Mouse (Mus musculus) lung, postnatal 4 days (tissue): ENCODE data around the gene Nckap5l.
A peak's percentile ranks its signal among the peaks of the same experiment; 100 is the strongest.
"Not testable (repeated sequence)": the region's sequence is repeated elsewhere in the genome, so short reads cannot be mapped to it uniquely, and the experiment has no call there.

Source experiments
- DNase-seq, 2 experiments: peaks; one replicate each; pipeline ENCODE4 v3.0.0; 2021

Gene Nckap5l

DNA sequence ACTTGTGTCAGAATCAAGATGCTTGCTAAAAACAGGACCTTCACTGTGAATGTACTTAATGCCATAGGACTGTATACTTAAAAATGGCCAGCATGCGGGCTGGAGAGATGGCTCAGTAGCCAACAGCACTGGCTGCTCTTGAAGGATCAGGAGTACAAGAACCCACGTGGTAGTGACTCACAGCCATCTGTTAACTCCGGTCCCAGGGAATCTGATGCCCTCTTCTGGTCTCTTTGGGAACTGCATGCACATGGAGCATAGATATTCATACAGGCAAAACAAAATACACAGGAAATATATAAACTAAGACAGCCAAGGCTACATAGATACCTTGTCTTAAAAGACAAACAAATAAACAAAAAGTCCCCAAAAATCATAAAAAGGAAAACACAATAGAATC lies 11.5 kb upstream of the Nckap5l start:
- DNase-seq, result peak; percentile 67 to 90

DNA sequence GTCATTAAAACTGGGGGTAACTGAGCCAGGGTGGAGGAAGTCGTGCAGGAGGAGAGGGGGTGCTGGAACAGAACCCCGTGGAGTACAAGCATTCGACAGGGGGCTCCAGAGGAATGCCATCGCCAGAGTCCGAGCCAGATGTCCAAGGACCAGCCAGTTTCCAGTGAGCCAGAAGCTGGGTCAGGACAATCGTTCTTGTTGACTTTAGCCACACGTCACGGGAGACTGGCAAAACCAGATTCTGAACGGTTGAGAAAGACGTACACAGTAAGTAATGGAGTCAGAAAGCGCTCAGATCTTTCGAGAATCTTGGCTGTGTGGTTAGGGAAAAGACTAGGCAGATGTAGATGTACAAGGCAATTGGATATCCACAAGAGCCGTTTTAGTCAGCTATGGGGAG lies 5.6 kb upstream of the Nckap5l start:
- DNase-seq, result peak in 1 of 2 experiments; percentile 43

DNA sequence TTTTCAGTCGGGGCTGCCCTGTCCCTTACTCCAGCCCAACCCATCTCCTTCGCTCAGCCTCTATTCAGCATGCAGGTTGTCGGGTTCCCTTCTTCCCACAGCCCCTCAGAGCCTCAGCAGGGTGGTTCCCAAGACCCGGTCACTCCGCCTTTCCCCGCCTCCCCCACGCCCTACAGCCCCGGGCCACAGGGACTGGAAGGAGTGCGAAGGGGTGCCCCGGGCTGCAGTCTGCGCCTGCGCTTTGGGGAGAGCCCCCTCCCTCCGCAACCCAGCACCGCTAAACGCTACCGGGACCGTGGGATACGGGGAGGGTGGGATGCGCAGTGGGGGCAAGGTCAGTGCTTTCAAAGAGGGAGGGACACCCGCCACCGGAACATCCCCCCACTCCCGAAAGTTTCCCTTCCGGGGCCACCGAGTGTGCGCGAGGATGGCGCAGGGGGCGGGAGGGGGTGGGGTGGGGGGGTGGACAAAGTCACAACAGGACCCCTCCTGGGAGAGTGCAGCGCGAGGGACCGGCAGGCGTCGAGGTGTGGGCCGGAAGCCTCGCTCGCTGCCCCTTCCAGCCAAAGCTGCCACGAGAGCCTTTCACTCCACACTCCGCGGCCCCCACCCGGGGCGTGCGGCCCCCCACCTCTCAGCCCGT lies 464 bp downstream of the Nckap5l start:
- DNase-seq, result peak; percentile 75 to 81

DNA sequence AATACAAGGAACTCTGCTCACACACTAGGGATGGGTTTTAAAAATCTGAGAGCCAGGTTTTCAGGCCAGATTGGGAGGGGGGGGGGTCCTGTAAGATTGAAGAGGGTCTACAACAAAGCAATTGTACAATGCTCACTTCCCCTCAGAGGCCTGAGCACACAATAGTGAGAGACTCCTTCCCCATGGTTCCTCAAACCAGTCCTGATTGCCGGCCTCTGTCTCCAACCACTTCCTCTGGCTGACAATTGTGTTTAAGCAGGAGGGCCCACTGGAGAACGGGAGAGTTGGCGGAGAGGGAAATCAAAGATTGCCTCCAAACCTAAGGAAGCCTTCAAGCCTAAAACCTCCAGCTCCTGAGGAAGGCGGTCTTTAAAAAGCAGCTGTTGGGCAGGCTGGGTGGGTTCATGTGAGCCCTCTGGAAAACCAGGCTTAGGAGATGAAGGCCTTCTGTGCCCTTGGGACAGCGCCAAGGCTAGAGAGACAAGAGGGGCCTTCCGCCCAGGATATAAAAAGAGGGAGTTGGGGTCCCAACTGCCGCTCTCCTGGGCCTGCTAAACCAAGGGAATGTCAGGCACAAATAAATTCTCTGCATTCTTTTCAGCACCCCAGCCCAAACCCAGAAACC lies 1.1 kb downstream of the Nckap5l start:
- DNase-seq, result peak in 1 of 2 experiments; percentile 48

DNA sequence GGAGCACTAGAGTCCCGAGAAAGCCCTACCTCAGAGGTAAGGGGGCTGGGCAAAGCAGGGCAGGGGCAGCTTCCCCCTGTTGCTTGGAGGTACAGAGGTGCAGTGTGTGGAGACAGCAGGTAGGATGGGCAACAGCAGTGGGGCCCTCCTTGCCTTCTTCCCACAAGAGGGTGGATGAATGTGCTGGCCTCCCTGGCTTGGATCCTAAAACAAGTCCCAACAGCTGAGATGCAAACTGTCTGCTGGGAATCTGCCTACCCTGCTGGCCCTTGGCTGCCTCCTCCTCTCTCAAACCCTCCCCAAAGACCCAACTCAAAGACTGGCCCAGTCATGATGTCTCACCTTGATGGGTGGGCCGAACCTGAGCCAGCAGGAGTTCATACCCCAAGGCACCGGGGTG lies 2.1 kb downstream of the Nckap5l start:
- no peak for DNase-seq

DNA sequence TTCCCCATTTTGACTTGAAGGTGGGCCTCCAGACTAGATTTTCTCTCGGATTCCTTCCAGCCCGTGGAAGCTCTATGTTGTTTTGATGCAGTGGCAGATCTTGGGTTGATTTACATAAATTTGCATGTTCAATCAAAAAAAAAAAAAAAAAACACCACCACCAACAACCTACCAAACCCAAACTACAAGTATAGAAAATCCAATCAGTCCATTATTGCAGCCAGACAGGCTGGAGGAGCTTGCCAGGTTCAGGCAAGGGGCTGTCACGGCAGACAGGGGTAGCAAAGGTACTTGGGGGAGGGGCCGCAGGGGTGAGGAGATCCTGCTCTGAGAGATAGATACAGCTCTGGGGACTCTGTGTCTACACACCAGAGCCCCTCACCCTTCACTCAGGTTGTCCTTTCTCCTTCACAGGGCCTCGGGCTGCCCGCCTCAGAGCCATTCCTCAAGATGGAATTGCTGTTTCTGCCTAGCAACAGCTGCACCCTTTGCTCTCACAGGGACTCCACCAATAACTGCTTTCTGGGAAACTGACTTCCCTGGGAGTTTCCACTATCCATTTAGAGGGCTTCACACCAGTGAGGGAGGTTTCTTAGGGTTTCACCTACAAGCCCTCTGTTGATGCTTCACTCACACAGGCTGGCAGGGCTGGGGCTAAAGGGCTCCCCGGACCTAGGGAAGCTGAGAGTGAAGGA lies 2.8 kb downstream of the Nckap5l start:
- no peak for DNase-seq

DNA sequence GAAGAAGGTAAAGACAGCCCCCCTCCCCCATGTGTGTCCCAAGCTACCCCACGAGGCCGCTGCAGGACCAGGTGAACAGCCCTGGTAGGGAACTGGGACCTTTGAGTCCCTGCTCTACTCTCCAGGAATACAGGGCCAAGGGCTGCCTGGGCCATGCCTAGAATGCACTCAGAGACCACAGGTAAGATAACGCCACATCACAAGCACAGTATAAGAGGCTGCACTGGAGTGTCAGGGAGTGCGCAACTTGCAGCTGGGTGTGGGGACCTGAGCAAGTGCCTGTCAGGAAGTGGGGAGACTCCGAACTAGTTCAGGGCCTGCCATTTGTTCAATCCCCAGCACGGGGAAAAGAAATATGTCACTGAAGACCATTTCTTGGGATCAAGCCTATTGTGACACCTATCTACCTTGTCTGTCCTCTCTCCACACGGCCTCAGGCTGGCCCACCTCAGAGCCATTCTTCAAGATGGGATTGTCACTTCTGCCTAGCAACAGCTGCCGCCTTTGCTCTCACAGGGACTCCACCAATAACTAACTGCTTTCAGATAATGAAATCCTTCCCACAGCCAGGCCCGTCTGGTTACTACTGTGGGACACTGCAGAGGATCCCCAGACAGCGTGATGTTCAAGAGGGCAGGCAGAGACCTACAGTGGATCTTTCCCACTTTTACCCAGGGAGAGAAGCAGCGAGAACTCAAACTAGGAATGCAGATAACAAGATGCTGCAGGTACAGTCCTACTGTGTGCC lies 4.2 kb downstream of the Nckap5l start:
- peak; percentile 41 to 71 for DNase-seq

DNA sequence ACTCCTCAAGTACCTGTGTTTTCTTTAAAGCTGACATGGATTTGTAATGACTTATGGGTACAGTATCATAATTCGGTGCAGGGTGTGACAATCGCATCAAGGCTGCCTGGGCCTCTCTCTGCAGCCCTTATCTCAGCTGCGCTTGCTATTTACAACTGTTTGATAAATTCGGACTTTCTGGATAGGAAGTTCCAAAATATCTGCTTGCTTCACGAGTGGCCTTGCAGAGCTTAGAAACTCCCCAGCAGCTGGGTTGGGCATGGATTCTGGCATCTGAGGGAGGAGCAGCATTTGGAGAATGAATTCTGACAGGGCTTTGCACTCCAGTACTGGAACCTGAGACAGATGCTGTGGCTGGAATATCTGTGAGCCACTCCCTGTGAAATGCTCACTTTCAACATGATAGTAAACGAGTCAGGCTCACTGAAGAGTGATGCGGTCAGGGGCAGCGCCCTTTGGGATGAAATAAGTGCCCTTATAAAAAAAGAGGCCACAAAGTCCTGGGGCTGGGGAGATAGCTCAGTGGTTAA lies 7.7 kb downstream of the Nckap5l start:
- no peak for DNase-seq

DNA sequence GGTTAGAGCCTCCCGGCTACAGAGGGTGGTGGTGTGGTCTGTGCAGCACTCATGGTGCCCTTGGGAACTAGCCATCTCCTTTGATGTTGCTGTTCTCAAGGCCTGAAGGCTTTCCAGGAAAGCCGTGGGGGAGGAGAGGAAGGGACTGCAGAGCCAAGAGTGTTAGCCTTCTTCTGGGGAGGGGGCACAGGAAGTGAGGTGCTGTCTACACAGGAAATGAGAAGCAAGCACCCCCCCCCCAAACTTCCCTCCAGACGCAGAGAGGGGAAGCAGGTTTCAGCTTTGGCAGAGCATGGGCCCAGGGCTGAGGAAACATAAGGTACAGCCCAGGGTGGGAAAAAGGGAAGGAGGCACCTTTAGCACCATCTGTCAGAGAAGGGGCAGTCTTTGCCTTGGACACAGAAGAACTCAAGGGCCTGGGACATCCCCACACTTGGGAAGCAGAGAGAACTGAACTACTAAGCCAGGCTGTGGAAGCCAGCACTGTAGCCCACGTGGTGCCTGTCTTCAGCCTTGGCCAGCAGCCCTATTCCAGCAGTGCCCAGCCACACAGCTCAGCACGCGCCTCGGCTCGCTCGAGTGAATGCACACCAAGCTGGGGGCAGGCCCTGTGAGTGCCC lies 8.3 kb downstream of the Nckap5l start:
- DNase-seq, result peak; percentile 62 to 75

DNA sequence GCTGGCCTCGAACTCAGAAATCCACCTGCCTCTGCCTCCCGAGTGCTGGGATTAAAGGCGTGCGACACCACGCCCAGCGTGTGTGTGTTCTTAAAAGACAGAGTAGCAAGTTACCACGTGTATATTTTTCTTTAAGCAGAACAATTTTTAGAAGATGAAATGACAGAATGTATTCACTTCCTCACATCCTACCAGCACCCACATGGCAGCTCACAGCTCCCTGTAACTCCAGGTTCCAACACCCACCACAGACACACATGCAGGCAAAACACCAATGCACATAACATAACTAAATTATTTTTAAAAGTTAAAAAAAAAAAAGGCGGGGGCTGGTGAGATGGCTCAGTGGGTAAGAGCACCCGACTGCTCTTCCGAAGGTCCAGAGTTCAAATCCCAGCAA lies 11.4 kb downstream of the Nckap5l start:
- DNase-seq, result not testable (repeated sequence)

DNA sequence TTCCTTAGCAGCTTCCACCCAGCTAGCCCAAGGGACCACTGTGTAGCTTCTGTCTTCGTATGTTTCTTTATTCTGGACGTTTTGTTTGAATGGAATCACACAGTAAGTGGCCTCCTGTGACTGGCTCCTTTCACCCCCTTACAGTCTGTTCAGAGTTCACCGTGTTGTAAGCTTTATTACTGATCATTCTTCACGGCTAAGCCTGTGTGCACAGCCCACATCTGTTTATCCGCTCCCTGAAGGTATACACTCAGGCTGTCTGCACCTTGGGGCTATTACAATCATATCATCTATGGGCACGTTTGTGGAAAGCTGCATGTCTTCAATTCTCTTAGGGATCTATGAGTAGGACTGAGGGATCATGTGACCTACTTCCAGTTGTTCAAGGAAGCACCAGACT lies 12.0 kb downstream of the Nckap5l start:
- DNase-seq, result no peak

DNA sequence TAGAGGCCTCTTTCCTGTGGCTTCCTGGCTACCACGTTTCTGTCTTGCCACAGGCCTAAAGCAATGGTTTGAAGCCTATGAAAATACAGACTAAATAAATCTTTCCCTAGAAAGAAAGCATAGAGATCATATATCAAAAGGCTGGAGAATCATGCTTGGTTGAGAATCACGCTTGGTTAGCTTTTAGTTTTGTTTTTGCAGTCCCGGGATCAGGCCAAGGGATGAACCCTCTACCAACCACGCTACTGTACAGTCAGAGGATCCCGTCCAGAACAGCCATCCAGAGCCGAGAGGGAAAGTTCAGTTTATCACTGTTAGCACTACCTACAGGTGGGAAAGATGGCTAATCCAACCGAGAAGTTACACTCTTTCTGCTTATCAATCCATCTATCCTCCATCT lies 15.2 kb downstream of the Nckap5l start:
- no peak for DNase-seq

DNA sequence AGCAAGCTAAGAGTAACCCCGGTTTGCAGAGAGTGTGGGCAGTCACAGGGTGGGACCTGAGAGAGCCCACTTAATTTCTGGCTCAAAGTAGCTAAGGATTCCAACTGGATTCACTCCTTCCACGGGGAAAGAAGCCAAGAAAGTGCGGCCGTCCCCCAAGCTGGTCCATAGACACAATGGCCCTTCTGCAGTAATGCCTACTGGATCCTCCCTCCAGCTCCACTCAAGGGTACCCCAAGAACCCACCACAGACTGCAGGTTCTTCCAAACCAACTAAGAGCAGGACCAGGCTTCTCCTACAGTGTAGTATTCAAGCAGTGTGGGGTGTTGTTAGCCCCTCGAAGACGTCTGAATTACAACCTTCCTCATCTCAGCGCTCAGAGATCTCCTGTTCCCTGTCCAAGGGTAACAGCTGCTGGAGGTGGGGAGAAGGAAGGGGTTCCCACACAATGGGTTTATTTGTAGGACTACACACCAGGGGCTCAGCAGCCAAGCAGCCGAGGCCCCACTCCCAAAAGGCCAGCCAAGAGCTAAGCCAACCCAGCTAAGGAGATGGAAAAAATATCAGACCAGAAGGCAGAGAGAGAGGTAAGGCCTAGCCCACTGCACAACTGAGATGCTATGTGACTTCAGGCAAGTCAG lies 16.6 kb downstream of the Nckap5l start:
- DNase-seq, result peak in 1 of 2 experiments; percentile 31

DNA sequence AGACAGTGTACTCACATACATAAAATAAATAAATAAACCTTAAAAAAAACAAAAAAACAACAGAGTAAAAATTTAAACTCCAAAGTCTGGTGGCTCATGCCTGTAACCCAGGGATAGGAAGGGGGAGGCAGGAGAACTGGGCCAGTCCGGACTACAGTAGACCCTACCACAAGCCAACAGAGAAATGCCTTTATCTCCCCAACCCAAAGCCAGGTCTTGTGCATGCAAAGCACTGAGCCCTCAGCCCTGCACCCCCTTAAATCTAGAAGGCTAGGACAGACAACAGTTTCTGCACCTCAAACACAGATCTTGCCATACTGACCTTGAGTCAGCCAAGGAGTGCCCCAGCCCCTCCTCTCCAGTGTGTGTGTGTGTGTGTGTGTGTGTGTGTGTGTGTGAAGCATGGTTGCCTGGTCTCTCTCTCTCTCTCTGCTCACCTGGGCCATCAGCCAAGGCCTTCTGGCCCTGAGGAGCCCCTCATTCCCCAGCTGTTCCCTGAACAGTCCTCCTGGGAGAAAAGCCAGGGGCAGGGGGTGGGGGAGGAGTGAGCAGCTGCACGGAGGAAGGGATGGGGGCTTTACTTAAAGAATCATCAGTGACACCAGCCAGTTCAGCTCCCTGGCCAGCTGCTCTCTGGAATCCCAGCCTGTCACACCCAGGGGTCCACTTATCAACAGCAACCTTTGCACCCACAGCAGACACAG lies 17.3 kb downstream of the Nckap5l start:
- DNase-seq, result peak; percentile 63 to 87

DNA sequence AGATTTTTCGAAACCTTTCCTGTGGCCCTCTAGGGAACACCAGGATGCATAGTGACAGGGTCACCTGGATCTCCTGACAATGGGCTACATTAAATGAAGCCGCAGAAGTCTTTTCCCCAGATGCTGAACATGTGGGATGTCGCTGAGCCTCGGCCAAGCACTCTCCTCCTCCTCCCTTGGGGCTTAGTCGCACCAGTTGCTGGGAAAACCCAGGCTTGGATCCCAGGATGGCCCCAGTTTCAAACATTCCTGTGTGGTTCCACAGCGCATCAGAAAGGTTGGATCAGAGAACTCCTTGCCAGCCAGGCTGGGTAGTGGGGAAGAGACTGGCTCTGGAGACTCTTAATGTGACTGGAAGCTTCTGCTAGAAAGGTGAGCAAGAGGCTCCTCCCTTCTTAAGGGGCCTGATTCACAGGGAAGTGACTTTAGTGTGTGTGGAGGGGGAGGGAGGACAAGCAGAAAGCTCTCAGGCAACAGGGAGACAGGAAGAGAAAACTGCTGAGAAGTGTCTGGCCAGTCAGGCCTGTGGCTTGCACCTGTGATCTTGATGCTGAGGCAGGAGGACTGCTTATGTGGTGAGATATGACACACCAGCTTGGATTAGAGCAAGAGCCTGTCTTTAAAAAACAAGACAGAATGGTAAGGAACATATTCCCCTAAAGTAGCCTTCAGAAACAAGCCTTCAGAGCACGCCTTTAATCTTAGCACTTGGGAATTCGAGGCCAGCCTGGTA lies 18.4 kb downstream of the Nckap5l start:
- DNase-seq, result no peak

DNA sequence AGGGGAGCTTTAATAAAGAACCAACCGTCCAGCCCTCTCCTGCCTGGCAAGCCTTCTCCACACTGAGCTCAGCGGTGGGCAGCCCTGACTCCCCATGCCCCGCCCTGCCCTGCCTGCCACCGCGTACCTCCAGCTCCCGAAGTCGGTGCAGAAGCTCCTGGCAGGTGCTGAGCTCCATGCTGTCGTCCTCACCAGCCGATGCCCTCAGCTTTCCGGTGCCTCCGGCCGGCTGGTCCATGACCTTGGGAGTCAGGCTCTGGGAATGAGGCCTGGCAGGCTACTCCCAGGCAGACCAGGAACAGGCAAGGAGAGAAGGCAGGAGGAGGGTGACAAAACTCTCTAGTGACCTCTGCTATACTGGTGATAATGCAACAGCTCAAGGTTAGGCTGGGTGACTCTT lies 23.6 kb downstream of the Nckap5l start:
- DNase-seq, result no peak

DNA sequence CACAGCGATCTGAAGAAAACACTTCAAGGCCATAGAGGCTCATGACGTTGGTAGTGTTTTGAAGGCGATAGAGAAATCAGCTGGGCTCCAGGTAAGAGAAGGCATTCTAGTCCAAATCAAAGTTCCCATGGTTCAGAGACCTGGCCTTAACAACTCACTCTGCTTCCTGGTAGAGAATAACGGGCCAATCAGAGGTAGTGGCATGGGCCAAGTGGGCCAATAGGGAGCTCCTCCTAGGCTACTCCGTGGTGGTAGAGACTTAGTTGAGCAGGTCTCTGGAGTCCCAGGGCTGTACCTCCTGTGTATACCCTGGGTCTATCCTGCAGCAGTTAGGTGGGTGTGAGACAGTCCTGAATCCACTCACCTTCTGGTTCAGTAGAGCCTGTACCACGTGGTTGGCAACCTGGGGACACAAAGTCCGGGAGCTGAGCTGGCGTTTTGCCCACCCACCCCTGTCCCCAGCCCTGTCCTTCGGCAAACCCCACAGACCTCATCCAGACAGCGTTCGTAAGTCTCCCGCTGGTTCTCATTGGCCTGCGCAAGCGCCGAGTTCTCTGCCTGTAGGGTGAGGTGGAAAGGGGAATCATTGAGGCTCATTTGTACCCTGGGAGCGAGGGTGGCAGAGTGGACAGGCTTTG lies 24.3 kb downstream of the Nckap5l start:
- no peak for DNase-seq

DNA sequence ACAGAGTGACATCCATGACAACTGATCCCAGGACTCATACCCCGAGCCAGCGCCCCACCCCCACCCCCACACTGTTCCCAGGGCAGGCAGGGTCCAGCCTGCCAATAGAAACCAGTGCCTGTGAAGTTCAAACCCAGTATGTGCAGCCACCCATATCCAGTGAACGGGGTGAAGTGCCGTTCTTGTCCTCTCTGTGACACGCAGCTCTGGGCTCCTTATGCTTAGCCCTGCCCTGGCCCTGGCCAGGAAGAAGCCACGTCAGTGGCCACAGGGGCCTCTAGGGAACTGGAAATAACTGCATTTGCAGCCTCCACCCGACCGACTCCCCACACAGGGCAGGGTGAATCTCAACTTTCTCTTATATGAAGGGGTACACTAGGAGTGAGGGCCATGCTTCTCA lies 25.6 kb downstream of the Nckap5l start:
- DNase-seq, result no peak

DNA sequence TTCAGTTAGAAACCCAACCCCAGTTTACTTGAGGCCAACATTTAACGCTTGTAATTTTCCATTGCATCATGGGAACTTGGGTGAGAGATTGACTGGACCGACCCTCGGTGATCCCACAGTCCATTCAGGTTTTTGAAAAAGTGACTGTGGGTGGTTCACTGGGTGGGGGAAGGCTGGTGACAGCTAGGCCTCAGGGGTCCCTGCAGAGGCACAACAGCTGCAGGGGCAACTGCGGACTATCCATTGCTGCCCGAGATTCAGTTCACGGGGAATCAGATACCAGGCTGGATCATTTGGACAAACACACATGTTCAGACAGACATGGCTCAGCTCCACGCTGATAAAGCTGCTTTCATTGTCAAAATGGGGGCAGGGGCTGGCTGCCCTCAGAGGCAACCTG lies 26.0 kb downstream of the Nckap5l start:
- DNase-seq, result no peak

DNA sequence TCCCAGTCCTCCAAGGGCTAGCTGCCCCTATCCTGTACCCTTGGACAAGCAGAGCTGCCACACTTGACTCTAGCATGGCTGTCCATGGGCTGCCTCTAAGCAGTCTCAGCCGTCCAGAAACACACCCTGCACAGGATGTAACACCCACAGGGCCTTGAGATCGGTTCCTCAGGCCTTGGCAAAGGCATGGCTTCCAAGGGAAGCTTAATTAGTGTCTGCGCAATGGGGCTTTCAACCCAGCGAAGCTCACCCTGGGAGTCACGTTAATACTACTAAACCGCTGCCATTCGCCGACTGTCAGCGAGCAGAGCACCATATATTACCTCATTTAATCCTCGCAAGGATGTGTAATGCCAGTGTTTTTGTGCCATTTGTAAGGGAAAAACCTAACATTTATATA lies 26.5 kb downstream of the Nckap5l start:
- no peak for DNase-seq
